Mouse (Mus musculus): ENCODE results near the gene Hoxb5. TPM values are rescaled to one million over a fixed set of nuclear protein-coding genes. Genes with fewer than 3 reads are reported as not detected.

The Hoxb5 gene
- polyA plus RNA-seq, 1 experiment from 2014 or later = 5.5 TPM

DNA sequence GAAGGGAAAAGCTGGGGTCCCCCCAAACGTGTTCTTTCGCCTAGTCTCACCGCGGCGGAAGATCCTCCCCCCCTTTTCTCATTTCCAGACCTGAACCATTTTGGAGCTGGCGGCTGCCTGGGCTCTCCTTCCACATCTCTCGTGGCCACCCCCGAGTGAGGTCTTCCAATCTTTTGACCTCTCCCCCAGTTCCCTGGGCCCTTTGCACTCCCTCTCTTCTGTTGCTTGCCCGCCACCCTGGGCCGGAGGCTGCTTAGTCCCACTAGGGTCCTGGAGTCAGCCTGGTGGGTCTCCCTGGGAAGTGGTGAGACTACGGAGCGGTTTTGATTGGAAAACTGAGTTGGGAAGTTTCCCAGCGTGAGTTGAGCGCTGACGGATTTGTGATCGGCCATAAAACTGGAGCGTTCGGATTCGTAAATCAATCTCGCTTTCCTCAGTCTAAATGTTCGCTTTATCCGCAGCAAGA is 22.6 kb downstream of the Hoxb5 start:
- no peak for ATAC-seq (ENCODE audit: extremely low read depth, insufficient number of reproducible peaks, low FRiP score, low TSS enrichment)
- Histone ChIP-seq H3K4me2 (peak overlapping the region; percentile 49), H3K27ac (replicated peaks) (peak overlapping the region; percentile 45; the same call in 1 of the 2 replicates), H3K4me1 (no peaks in the 10 kb centered on the region; the same call in 1 of the 2 replicates), H3K36me3 (no peaks in the 10 kb centered on the region), H3K4me3 (peak overlapping the region; percentile 23), H3K9ac (peak overlapping the region; percentile 67), H3K27me3 (replicated peaks) (peaks cover 100% of the 10 kb centered on the region), H3K9me3 (no peaks in the 10 kb centered on the region)
- 5% methylated on average over 22 of the region's 22 CpGs for WGBS

DNA sequence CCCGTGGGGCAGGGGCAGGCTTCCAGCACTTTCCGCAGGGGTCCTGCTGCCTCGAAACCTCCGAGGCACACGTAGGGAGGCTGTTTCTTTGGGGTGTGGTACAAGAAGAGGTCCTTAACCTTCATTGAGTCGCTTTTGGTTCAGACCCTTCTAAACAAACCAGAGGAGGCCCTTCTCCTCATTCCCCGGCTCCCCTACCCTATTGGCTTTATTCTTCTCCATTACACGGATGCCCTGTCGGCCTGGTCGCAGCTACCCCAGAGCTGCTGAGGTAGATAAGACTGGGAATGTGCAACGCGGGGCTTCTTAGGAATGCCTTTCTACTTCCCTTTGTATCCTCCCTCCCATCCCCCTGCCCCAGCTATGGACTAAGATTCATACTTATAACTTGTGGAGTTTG is 23.6 kb downstream of the Hoxb5 start:
- ATAC-seq (ENCODE audit: extremely low read depth, insufficient number of reproducible peaks, low FRiP score, low TSS enrichment) = no peak
- no peaks in the 10 kb centered on the region for H3K9me3 ChIP-seq
- H3K9ac ChIP-seq = peak overlapping the region; percentile 44; the same call in 1 of the 2 replicates
- no peaks in the 10 kb centered on the region; the same call in 1 of the 2 replicates for H3K4me1 ChIP-seq
- peak overlapping the region; percentile 15; the same call in 1 of the 2 replicates for H3K27ac ChIP-seq (replicated peaks)
- H3K27me3 ChIP-seq (replicated peaks) = peaks cover 100% of the 10 kb centered on the region
- H3K36me3 ChIP-seq = no peaks in the 10 kb centered on the region
- H3K4me2 ChIP-seq = peak overlapping the region; percentile 49
- H3K4me3 ChIP-seq = peak overlapping the region; percentile 9; the same call in 1 of the 2 replicates
- WGBS = 8% methylated on average over 12 of the region's 12 CpGs

DNA sequence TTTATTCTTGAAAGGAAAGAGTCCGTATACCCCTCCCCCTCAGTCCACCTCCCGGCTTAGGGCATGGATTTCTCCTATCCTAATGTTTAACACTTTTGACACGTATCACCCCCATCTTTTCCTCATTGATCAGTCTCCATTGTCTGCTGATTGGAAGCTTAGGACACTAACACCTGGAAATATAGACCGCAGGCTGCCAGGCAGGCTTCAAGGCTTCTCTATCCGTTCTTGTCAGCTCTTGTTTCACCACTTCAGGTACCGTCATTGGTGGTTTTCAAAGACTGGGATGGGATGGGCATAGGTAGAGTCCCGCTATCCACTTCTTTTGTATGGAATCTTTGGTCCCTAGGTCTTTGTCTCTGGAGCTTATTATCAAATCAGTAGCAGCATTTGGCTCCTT is 24.0 kb downstream of the Hoxb5 start:
- H3K27me3 ChIP-seq (replicated peaks) = peaks cover 100% of the 10 kb centered on the region
- H3K4me2 ChIP-seq = peak overlapping the region; percentile 49
- no peaks in the 10 kb centered on the region for H3K36me3 ChIP-seq
- no peak overlapping the region for H3K4me3 ChIP-seq
- 0 out of 2 replicates have a peak overlapping the region, but pooled peaks have one; percentile 44 for H3K9ac ChIP-seq
- no peak for ATAC-seq (ENCODE audit: extremely low read depth, insufficient number of reproducible peaks, low FRiP score, low TSS enrichment)
- H3K4me1 ChIP-seq = no peaks in the 10 kb centered on the region; the same call in 1 of the 2 replicates
- 14% methylated on average over 7 of the region's 7 CpGs for WGBS
- 0 out of 2 replicates have a peak overlapping the region, but pooled peaks have one; percentile 17 for H3K27ac ChIP-seq (replicated peaks)
- no peaks in the 10 kb centered on the region for H3K9me3 ChIP-seq

DNA sequence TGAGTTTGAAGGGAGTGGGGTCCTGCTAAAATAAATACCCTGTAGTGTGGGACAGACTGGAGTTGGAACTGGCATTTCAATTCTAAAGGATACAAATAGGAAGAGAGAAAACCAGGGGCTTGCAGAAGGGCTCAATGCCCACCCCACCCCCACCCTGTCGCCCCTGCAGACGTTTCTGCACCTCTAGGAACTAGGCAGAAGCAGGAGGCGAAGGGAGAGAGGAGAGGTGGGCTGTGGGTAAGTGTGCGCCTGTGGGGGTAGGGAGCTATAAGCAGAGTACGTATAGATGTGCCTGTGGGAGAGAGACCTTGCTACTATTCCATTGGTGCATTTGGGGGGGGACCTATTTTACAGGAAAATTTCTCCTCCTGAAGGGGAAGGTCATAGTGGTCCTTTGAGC is 24.6 kb downstream of the Hoxb5 start:
- no peak overlapping the region for H3K4me3 ChIP-seq
- ATAC-seq (ENCODE audit: extremely low read depth, insufficient number of reproducible peaks, low FRiP score, low TSS enrichment) = no peak
- H3K4me2 ChIP-seq = peak overlapping the region; percentile 49
- no peaks in the 10 kb centered on the region for H3K9me3 ChIP-seq
- H3K36me3 ChIP-seq = no peaks in the 10 kb centered on the region
- 0 out of 2 replicates have a peak overlapping the region, but pooled peaks have one; percentile 17 for H3K27ac ChIP-seq (replicated peaks)
- 14% methylated on average over 5 of the region's 5 CpGs for WGBS
- peaks cover 2% of the 10 kb centered on the region for H3K4me1 ChIP-seq
- peaks cover 100% of the 10 kb centered on the region for H3K27me3 ChIP-seq (replicated peaks)
- H3K9ac ChIP-seq = no peak overlapping the region

DNA sequence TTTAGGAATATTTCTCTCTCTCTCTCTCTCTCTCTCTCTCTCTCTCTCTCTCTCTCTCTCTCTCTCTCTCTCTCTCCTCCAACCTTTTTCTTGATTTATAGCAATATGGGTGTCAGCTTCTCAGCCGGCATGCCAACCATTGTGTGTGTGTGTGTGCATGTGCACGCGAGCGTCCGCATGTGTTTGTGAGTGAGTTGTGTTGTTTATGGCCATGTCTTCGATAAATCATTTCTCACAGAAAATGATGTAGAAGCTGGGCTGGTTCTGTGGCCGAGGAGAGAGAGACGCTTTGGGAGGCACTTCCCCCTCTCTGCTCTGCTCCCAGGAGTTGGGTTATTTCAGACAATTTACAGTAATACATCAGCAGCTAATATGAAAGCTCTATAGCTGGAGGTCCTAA is 25.5 kb downstream of the Hoxb5 start:
- peaks cover 100% of the 10 kb centered on the region for H3K27me3 ChIP-seq (replicated peaks)
- no peak for ATAC-seq (ENCODE audit: extremely low read depth, insufficient number of reproducible peaks, low FRiP score, low TSS enrichment)
- peaks cover 4% of the 10 kb centered on the region for H3K4me1 ChIP-seq
- H3K27ac ChIP-seq (replicated peaks) = 0 out of 2 replicates have a peak overlapping the region, but pooled peaks have one; percentile 24
- no peaks in the 10 kb centered on the region for H3K9me3 ChIP-seq
- H3K9ac ChIP-seq = no peak overlapping the region
- H3K36me3 ChIP-seq = no peaks in the 10 kb centered on the region
- no peak overlapping the region for H3K4me3 ChIP-seq
- 0 out of 2 replicates have a peak overlapping the region, but pooled peaks have one; percentile 9 for H3K4me2 ChIP-seq
- 11% methylated on average over 8 of the region's 8 CpGs for WGBS

DNA sequence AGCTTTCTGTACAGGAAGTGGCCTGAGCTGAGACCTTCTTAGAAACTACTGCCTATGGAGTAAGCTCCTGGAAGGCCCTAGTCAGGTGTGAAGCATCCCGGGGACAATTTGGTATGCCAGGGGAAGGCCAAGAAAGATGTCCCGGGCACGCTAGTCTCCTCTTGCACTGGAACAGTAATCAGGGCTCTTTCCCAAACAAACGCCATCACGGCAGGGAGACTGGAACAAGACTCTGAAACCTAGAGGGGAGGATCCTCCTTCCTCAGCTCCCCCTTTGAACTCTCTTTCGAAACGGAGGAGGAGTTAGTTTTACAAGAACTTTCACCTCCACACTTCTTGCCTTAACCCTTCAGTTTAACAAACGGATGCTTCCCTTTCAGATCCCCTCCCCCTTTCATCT is 29.0 kb downstream of the Hoxb5 start:
- H3K4me3 ChIP-seq = peak overlapping the region; percentile 50
- no peaks in the 10 kb centered on the region for H3K36me3 ChIP-seq
- peak overlapping the region; percentile 67 for H3K27ac ChIP-seq (replicated peaks)
- peaks cover 100% of the 10 kb centered on the region for H3K27me3 ChIP-seq (replicated peaks)
- no peak for ATAC-seq (ENCODE audit: extremely low read depth, insufficient number of reproducible peaks, low FRiP score, low TSS enrichment)
- peak overlapping the region; percentile 67 for H3K4me2 ChIP-seq
- 2% methylated on average over 8 of the region's 8 CpGs for WGBS
- no peaks in the 10 kb centered on the region for H3K9me3 ChIP-seq
- H3K9ac ChIP-seq = peak overlapping the region; percentile 77
- peaks cover 4% of the 10 kb centered on the region for H3K4me1 ChIP-seq

DNA sequence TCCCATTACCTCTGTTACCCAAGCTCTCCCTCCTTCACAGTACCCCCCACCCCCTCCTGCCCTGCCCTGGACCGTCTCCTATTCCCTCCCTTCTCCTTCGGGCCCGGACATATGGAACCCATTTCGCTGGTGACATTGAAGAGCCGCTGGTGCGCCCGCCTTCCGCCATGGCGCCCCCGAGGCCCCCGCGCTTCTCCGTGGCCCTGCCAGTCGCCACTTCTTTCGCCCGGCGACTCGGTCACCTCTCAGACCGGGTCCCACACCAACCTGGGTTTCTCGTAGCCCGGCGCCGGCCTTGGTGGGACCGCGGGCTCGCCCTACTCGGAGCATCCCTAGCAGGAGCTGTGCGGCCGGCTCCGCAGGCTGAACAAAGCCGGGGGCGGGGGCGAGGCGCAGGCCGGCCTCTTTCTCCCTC is 29.5 kb downstream of the Hoxb5 start:
- H3K4me1 ChIP-seq = peaks cover 4% of the 10 kb centered on the region
- peaks cover 100% of the 10 kb centered on the region for H3K27me3 ChIP-seq (replicated peaks)
- WGBS = under 1% methylated on average over 35 of the region's 35 CpGs
- H3K9ac ChIP-seq = peak overlapping the region; percentile 77
- peak overlapping the region; percentile 67 for H3K4me2 ChIP-seq
- H3K9me3 ChIP-seq = no peaks in the 10 kb centered on the region
- ATAC-seq (ENCODE audit: extremely low read depth, insufficient number of reproducible peaks, low FRiP score, low TSS enrichment) = no peak
- peak overlapping the region; percentile 50 for H3K4me3 ChIP-seq
- H3K36me3 ChIP-seq = no peaks in the 10 kb centered on the region
- peak overlapping the region; percentile 67 for H3K27ac ChIP-seq (replicated peaks)

DNA sequence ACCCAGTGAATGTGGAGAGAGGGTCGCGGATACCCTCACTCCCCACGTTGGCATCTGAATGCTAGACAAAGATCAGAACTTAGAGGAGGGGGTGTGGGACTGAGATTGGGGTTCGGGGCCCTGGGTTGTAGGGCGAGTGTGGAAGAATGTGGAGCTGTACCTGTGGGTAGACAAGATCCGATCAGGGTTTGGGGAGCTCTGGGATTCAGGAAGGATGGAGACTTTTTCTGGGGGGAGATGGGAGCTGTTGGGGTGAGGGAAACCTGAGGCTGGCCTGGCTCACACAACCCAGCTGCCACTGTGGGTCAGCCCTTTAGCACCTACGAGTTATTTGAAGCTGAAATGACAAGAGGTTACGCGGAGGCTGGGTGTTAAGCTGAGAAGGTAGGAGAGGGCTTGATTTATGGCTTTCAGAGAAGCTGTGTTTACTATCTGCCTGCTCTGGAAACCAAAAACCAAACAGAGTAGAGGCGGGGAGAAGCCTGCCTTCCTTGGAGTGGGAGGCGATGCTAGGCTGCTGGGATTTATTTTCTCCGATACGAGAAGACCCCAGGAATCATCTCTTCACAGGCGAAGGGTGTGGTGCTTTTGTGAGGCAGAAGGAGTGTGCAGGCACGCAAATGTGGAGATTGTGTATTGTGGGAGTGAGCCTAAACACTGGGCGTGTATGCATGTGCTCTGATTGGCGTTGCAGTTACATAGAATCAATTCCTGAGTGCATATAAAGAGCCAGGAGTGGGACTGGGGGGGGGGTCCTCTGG is 30.3 kb downstream of the Hoxb5 start:
- Histone ChIP-seq H3K27ac (replicated peaks) (peak overlapping the region; percentile 67), H3K36me3 (no peaks in the 10 kb centered on the region)

DNA sequence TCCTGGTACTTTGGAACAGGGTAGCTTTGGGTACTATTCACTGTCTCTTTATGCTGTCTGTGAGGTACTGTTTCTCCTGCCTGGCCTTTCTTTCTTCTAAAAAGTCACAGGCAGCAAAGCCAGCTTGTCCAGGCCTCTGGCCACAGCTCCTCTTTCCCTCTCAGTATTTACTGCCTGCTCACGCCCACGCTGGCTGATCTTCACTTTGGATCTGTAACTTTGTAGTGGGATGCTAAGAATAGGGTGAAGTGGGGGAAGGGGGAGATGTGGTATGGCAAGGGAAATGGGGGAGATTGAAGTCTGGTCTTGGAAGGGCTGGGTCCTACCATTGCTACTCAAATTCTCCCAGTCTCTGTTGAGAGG is 30.8 kb downstream of the Hoxb5 start:
- Histone ChIP-seq H3K27ac (replicated peaks) (peak overlapping the region; percentile 67), H3K36me3 (no peaks in the 10 kb centered on the region), H3K4me2 (peak overlapping the region; percentile 67), H3K27me3 (replicated peaks) (peaks cover 100% of the 10 kb centered on the region), H3K9me3 (no peaks in the 10 kb centered on the region), H3K4me1 (peaks cover 10% of the 10 kb centered on the region), H3K9ac (peak overlapping the region; percentile 77), H3K4me3 (peak overlapping the region; percentile 50)
- ATAC-seq (ENCODE audit: extremely low read depth, insufficient number of reproducible peaks, low FRiP score, low TSS enrichment) = no peak
- 12% methylated on average over 2 of the region's 2 CpGs for WGBS

More for the DNA sequence above, 30.3 kb downstream of the Hoxb5 start:
- Histone ChIP-seq H3K4me2 (peak overlapping the region; percentile 67), H3K9ac (peak overlapping the region; percentile 77), H3K4me3 (peak overlapping the region; percentile 50), H3K9me3 (no peaks in the 10 kb centered on the region), H3K27me3 (replicated peaks) (peaks cover 100% of the 10 kb centered on the region), H3K4me1 (peaks cover 7% of the 10 kb centered on the region)
- 9% methylated on average over 17 of the region's 17 CpGs for WGBS
- no peak for ATAC-seq (ENCODE audit: extremely low read depth, insufficient number of reproducible peaks, low FRiP score, low TSS enrichment)

DNA sequence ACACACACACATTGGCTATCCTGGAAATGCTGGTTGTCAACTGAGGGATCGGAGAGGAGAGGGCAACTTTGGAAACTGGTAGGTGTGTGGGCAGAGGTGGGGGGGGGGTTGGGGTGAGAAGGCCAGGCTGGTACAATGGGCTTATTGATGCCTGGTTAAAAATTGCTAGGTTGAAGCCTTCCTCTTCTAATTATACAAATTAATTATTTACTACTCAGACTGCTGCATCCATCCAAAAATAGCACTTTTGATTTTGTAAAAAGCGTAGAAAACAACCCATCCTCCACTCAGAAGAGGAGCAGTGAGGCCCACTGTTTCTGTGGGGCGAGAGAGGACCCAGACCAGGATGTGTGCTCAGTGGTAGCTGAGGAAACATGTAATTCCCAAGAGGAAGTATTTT is 31.9 kb downstream of the Hoxb5 start:
- no peak for ATAC-seq (ENCODE audit: extremely low read depth, insufficient number of reproducible peaks, low FRiP score, low TSS enrichment)
- Histone ChIP-seq H3K4me1 (peaks cover 12% of the 10 kb centered on the region), H3K36me3 (no peaks in the 10 kb centered on the region), H3K4me3 (no peak overlapping the region), H3K9me3 (no peaks in the 10 kb centered on the region), H3K9ac (no peak overlapping the region), H3K27me3 (replicated peaks) (peaks cover 100% of the 10 kb centered on the region), H3K4me2 (no peak overlapping the region; the same call in 1 of the 2 replicates), H3K27ac (replicated peaks) (no peak overlapping the region)
- 51% methylated on average over 3 of the region's 3 CpGs for WGBS

DNA sequence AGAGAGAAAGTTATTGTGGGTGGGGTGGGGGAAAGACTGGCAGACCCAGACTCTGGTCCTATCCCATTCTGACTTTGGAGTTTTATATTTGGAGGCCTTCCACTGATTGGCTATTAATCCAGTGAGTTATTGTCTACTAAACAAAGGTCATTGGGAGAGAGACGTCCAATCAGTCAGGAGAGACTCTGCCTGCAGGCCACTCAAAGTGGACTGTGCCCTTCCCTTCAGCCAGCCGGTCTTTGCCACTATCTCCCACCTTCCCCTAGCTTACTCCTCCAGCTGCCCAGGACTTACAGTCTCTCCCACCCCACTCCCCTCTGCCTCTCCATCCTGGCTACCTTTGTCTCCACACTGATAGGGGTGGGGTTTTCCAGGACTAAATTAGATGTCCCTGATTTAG is 33.5 kb downstream of the Hoxb5 start:
- no peak overlapping the region for H3K27ac ChIP-seq (replicated peaks)
- no peaks in the 10 kb centered on the region for H3K9me3 ChIP-seq
- no peak overlapping the region for H3K4me3 ChIP-seq
- WGBS = 24% methylated on average over 2 of the region's 2 CpGs
- H3K4me1 ChIP-seq = peaks cover 14% of the 10 kb centered on the region
- H3K36me3 ChIP-seq = no peaks in the 10 kb centered on the region
- H3K9ac ChIP-seq = peak overlapping the region; percentile 11; the same call in 1 of the 2 replicates
- H3K27me3 ChIP-seq (replicated peaks) = peaks cover 100% of the 10 kb centered on the region
- no peak for ATAC-seq (ENCODE audit: extremely low read depth, insufficient number of reproducible peaks, low FRiP score, low TSS enrichment)
- no peak overlapping the region for H3K4me2 ChIP-seq
